Mouse (Mus musculus) midbrain, embryonic 15.5 days (tissue): ENCODE results near the gene Nop53. TPM values are rescaled to one million over a fixed set of nuclear protein-coding genes. Genes with fewer than 3 reads are reported as not detected.

Experiments used
- ATAC-seq: fragments of 200-750 bp; cut with Nextera tagmentation; replicated peaks from 2 replicates; pipeline ENCODE4 v1.8.0; 2017; ENCODE audit warnings: moderate TSS enrichment
- H3K27ac ChIP-seq: fragments of 300-500 bp; sonication (generic); 2 replicates; pipeline ENCODE4 v1.5.1; 2015; ENCODE audit warnings: mild to moderate bottlenecking, inconsistent platforms
- H3K27me3 ChIP-seq: fragments of 300-500 bp; sonication (generic); replicated peaks from 2 replicates; pipeline ENCODE4 v1.6.1; 2015; ENCODE audit warnings: inconsistent platforms
- H3K36me3 ChIP-seq: fragments of 300-500 bp; sonication (generic); replicated peaks from 2 replicates; pipeline ENCODE4 v1.6.1; 2015; ENCODE audit warnings: inconsistent platforms
- H3K4me1 ChIP-seq: fragments of 300-500 bp; sonication (generic); 2 replicates; pipeline ENCODE4 v1.6.1; 2015; ENCODE audit warnings: inconsistent platforms
- H3K4me2 ChIP-seq: fragments of 300-500 bp; sonication (generic); 2 replicates; pipeline ENCODE4 v1.6.1; 2015; ENCODE audit warnings: inconsistent platforms, mild to moderate bottlenecking, moderate library complexity
- H3K4me3 ChIP-seq: fragments of 300-500 bp; sonication (generic); 2 replicates; pipeline ENCODE4 v1.5.1; 2015; ENCODE audit warnings: mild to moderate bottlenecking, inconsistent platforms
- H3K9ac ChIP-seq: fragments of 300-500 bp; sonication (generic); 2 replicates; pipeline ENCODE4 v1.6.1; 2015; ENCODE audit warnings: mild to moderate bottlenecking, inconsistent platforms
- H3K9me3 ChIP-seq: fragments of 300-500 bp; sonication (generic); 2 replicates; pipeline ENCODE4 v1.6.1; 2016; ENCODE audit warnings: inconsistent platforms
- WGBS: fragments of 180-500 bp; shearing (Covaris S2); methylation state at CpG from one replicate; pipeline ENCODE4 v1.1.7; 2015; ENCODE audit warnings: mixed read lengths; 5-methylcytosine and 5-hydroxymethylcytosine counted together
- polyA plus RNA-seq: library from polyadenylated mRNA; unstranded; fragments of >200 nt; fragmentation: Nextera tagmentation; extraction: Ambion mirVana; gene quantifications from 2 replicates; pipeline ENCODE4 v1.2.1, GENCODE M21; 2015

Nop53 gene
- polyA plus RNA-seq = 114 and 126 TPM in 2 replicates

DNA sequence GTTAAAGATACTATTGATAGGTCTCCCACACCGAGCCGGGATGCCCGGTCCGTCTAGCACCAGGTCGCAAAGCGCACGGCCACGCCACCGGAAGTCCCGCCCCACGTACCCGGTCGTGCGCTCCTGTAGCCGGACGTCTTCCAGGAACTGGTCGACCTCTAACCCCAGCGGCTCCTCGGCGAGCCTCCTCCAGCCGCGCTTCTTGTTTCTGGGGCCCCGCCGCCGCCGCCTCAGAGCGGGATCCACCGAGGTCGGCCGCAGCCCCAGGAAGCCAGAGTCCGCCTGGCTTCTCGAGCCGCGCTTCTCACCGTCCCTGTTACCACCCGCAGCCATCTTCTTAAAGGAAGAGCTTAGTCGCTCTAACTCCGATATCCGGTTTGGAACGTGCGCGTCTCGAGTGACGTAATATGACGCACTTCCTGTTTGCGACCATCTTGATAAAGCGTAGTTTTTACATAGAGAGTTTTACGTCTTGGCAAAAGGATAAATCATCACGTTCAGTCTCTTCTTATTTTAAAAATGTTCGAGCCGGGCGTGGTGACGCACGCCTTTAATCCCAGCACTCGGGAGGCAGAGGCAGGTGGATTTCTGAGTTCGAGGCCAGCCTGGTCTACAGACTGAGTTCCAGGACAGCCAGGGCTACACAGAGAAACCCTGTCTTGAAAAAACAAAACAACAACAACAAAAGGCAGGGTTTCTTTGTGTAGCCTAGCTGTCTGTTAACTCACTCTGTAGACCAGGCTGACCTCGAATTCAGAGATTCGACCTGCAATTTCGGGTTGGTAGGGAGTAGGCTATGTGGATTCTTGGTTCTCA, at the start of gene Nop53:
Gene Nop53, minus strand, starts transcription at position 354 of the 816 bp plus-strand sequence.
- ATAC-seq = peak; percentile 96

DNA sequence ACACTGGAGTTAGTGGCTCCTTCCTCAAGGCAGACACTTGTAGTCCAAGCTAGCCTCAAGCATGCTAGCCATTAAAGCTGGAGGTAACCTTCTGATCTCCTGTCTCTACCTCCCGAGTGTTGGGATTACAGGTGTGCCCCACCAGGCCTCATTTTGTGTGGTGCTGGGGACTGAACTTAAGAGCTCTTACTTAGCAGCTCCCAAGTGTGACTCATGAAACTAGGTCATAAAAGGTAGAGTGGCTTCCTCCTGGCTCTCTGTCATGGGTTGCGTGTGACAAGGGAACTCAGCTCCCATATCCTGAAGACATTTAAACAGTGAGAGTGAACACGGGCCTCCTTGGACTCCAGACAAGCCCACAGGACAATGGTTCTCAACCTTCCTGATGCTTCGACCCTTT, 47.9 kb upstream of the Nop53 start:
- Histone ChIP-seq H3K9ac (no peak overlapping the region), H3K4me2 (no peak overlapping the region), H3K4me3 (no peak overlapping the region), H3K4me1 (no peaks in the 10 kb centered on the region), H3K9me3 (no peaks in the 10 kb centered on the region), H3K27ac (no peak overlapping the region), H3K27me3 (no peaks in the 10 kb centered on the region), H3K36me3 (peaks cover 30% of the 10 kb centered on the region)
- 90% methylated on average over 4 of the region's 4 CpGs for WGBS
- ATAC-seq = no peak

More for the DNA sequence above, at the start of gene Nop53:
- Histone ChIP-seq H3K9me3 (no peaks in the 10 kb centered on the region), H3K9ac (peak within 1 kb of the TSS; percentile 78), H3K36me3 (peaks cover 20% of the 10 kb centered on the region), H3K4me2 (peak within 1 kb of the TSS; percentile 78), H3K4me1 (peaks cover 25% of the 10 kb centered on the region), H3K4me3 (peak within 1 kb of the TSS; percentile 75), H3K27me3 (no peaks in the 10 kb centered on the region), H3K27ac (peak within 1 kb of the TSS; percentile 97)
- WGBS = 1% methylated on average over 59 of the region's 59 CpGs

DNA sequence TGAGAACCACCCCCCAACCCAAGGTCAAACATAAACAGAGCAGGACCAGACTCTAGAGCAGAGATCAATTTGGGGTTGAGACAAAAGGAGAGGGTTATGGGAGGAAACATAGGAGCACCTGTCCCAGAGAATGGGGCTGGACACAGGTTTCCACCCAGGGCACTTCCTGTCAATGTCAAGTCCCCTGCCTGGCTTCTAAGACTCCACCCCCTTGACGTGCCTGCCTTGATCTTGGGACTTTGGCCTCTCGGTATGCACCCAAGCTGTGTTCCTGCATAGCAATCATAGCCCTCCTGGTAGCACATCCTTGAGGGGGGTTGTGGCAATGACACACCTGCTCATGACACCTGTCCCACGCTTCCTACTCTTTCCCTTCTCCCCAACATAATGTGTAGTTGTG, 47.3 kb upstream of the Nop53 start:
- Histone ChIP-seq H3K4me2 (no peak overlapping the region), H3K36me3 (peaks cover 36% of the 10 kb centered on the region), H3K27me3 (no peaks in the 10 kb centered on the region), H3K4me1 (no peaks in the 10 kb centered on the region), H3K9ac (no peak overlapping the region), H3K27ac (no peak overlapping the region), H3K9me3 (no peaks in the 10 kb centered on the region), H3K4me3 (no peak overlapping the region)
- 92% methylated on average over 3 of the region's 3 CpGs for WGBS
- ATAC-seq = no peak

DNA sequence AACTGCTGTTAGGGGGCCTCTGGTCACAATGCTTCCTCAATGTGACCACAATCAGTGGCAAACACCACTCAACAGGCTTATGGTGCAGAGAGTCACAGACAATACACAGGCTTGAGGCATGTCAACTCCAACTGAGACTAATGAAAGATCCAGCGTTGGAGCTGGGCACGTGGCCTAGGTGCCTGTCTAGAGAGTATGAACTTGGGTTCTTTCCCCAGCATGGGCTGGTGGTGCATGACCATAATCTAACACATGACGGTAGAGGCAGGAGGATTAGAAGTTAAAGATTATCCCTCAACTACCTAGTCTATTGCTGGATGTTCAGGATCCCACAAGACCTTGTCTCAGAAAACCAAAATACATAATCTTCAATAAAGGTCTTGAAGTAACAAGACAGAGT, 45.9 kb upstream of the Nop53 start:
- Histone ChIP-seq H3K4me3 (no peak overlapping the region), H3K27me3 (no peaks in the 10 kb centered on the region), H3K36me3 (peaks cover 50% of the 10 kb centered on the region), H3K9me3 (no peaks in the 10 kb centered on the region), H3K4me1 (no peaks in the 10 kb centered on the region), H3K27ac (no peak overlapping the region), H3K9ac (no peak overlapping the region), H3K4me2 (no peak overlapping the region)
- 96% methylated on average over 3 of the region's 3 CpGs for WGBS
- no peak for ATAC-seq

DNA sequence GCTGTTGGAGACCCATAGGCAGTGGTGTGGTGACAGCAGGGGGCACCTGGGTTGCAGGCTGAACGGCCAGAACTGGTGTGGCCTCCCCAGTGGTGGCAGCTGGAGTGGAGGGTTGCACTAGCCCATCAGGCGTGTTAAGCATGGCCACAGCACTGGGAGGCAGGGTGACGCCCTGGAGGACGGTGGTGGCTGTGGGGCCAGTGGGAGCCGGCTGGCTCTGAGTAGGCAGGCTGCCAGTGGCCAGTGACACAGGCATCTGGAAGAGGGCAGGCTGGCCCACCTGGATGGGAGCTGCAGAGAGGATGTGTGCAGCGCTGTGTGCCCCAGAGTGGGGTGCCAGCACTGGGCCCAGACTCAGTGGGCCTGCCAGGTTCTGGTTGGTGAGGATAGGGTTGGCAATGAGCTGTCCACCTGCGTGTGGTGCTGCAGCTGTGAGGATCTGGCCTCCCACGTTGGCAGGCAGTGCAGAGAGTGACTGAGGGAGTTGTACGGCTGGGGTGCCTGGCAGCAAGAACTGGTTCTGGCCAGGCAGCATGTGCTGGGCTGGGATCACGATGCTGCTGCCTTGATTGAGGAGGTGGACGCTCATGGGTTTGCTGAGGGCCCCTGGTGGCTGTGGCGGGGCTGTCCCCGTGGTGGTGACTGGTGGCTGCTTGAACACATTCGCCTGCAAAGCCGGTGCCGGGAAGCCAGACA, 41.9 kb upstream of the Nop53 start:
- Histone ChIP-seq H3K27ac (no peak overlapping the region), H3K9ac (no peak overlapping the region), H3K9me3 (no peaks in the 10 kb centered on the region), H3K36me3 (peaks cover 35% of the 10 kb centered on the region), H3K4me1 (no peaks in the 10 kb centered on the region), H3K27me3 (no peaks in the 10 kb centered on the region), H3K4me2 (no peak overlapping the region), H3K4me3 (no peak overlapping the region)
- no peak; the same call in 1 of the 2 replicates for ATAC-seq
- WGBS = 94% methylated on average over 16 of the region's 16 CpGs

DNA sequence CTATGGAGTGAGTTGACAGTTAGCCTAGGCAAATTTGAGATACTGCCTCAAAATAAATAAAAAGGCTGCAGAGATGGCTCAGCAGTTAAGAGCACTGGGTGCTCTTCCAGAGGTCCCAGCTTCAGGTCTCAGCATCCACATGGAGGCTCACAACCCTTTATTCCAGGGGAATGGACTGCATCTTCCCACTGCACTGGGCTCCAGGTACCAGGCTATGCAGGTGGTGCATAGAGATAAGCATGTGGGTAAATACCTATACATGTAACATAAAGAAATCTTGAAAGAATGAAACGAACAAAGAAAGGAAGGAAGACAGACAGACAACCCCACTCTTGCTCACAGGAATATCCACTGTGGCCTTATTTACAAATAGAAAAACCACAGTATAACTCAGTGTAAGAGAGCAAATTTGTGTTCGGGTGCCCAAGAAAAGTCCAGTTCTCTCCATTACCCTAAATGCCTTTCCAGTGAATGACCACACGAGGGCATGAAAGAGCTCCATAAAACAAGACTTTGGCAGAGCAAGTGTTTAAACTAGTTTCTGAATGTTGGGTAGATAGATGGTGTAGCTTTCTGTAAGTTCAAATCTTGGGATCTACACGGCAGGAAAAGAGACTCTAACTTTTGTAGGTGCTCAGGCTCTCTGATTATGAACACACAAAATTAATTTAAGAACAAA, 37.0 kb upstream of the Nop53 start:
- Histone ChIP-seq H3K27ac (no peak overlapping the region), H3K4me3 (no peak overlapping the region), H3K36me3 (peaks cover 18% of the 10 kb centered on the region; the same call in 1 of the 2 replicates), H3K27me3 (no peaks in the 10 kb centered on the region), H3K4me1 (no peaks in the 10 kb centered on the region), H3K9me3 (no peaks in the 10 kb centered on the region), H3K9ac (no peak overlapping the region), H3K4me2 (no peak overlapping the region)
- 45% methylated on average over 4 of the region's 4 CpGs for WGBS
- ATAC-seq = no peak

DNA sequence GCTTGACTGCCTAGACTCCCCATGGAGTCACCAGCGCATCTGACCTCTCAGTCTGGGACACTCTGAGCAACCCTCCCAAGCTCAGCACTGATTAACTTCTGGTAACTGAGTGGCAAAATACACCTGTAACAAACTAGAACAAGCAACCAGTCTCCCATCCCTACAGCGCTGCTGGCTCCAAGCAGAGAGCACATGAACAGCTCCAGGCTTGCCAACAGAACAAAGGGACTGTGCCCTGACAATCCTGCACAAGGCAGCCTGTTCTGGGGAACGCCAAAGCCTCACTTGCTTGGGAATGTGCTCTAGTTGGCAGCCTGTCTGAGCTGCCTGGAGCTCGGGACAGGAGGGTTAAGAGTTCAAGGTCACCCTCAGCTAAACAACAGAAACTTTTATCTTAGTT, 35.7 kb upstream of the Nop53 start:
- no peak for ATAC-seq
- H3K4me3 ChIP-seq = no peak overlapping the region
- 90% methylated on average over 4 of the region's 4 CpGs for WGBS
- no peak overlapping the region for H3K4me2 ChIP-seq
- no peaks in the 10 kb centered on the region for H3K27me3 ChIP-seq
- H3K9me3 ChIP-seq = no peaks in the 10 kb centered on the region
- H3K27ac ChIP-seq = no peak overlapping the region
- peaks cover 7% of the 10 kb centered on the region; the same call in 1 of the 2 replicates for H3K36me3 ChIP-seq
- no peaks in the 10 kb centered on the region for H3K4me1 ChIP-seq
- H3K9ac ChIP-seq = no peak overlapping the region

DNA sequence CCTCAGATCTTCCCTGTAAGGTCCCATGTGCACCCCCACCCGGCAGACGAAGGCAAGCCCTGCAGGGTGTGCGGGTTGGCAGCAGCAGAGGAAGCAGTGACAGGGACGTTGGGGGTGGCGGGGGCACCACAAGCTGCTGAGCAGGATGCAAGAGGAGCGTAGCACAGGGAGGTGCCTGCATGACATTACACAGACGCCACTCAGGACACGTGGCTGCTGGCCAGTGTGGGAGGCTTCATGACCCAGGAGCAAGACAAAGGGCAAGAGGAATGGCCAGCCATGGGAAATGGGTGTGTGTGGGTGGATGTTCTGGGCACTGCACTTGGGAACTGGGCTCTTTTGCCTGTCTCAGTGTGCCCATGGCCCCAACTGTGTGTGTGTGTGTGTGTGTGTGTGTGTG, 34.4 kb upstream of the Nop53 start:
- Histone ChIP-seq H3K4me1 (no peaks in the 10 kb centered on the region), H3K9me3 (no peaks in the 10 kb centered on the region), H3K9ac (no peak overlapping the region), H3K4me2 (no peak overlapping the region), H3K4me3 (no peak overlapping the region), H3K27ac (no peak overlapping the region), H3K36me3 (0 out of 2 replicates have a peak, but pooled peaks cover 10% of the 10 kb centered on the region), H3K27me3 (no peaks in the 10 kb centered on the region)
- no peak for ATAC-seq
- WGBS = 80% methylated on average over 8 of the region's 8 CpGs

DNA sequence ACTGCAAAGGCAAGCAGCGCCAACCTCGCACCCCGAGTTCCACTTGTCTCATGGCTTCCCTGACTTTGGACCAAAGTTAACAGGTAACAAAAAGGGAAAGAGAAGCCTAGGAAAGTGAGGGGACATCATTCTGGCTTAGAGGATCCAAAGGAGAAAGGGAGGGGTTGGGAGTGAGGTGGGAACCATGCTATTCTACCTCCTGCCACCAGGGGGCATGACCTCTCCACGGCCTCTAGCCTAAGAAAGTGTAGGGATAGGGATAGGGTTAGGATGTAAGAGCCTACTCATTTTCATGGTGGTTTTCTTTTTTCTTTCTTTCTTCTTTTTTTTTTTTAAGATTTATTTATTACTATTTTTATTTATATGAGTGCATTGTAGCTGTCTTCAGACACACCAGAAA, 30.0 kb upstream of the Nop53 start:
- Histone ChIP-seq H3K4me2 (no peak overlapping the region), H3K9me3 (no peaks in the 10 kb centered on the region), H3K4me3 (no peak overlapping the region), H3K27ac (no peak overlapping the region), H3K4me1 (no peaks in the 10 kb centered on the region), H3K36me3 (peaks cover 30% of the 10 kb centered on the region), H3K27me3 (no peaks in the 10 kb centered on the region), H3K9ac (no peak overlapping the region)
- 0 out of 2 replicates have a peak, but pooled peaks have one; percentile 22 for ATAC-seq
- WGBS = 73% methylated on average over 4 of the region's 4 CpGs

DNA sequence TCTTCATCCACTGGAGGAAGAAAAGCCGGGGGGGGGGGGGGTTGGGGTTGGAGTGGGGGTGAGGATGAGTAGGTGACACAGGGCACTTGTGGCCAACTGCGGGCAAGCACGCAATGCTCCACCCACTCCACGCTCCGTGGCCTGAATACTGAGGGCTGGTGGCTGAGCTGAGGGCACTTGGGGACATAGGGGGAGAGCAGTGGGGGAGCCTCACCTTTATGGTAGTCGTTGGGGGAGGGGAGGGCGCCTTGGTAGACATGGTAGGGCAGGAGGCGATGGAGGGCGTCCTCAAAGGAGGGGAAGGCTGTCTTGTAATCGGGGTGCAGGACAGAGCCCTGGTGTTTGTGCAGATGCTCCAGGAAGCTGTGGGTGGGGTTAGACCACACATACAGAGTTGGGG, 29.6 kb upstream of the Nop53 start:
- WGBS = 90% methylated on average over 10 of the region's 10 CpGs
- H3K4me3 ChIP-seq = no peak overlapping the region
- 0 out of 2 replicates have a peak, but pooled peaks have one; percentile 16 for ATAC-seq
- no peak overlapping the region for H3K4me2 ChIP-seq
- no peak overlapping the region for H3K27ac ChIP-seq
- no peaks in the 10 kb centered on the region for H3K9me3 ChIP-seq
- H3K4me1 ChIP-seq = no peaks in the 10 kb centered on the region
- peaks cover 27% of the 10 kb centered on the region for H3K36me3 ChIP-seq
- H3K27me3 ChIP-seq = no peaks in the 10 kb centered on the region
- H3K9ac ChIP-seq = no peak overlapping the region

DNA sequence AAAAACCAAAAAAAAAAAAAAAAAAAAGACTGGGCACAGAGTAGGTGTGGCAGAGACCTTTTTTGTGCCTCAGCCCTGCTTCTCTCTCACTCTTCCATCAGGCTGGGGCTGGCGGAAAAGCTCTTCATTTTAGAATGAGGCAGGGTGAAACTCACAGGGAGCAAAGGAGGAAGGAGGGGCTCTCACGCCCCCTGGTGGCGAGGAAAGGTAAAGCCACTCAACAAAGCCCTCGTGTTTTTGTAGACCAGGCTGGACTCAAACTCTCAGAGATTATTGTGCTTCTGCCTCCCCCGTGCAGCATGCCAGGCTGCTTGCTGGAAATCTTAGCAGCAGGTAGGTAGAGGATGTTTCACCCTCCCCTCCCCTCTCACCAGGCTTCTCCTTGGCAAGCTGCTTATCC, 28.8 kb upstream of the Nop53 start:
- peaks cover 27% of the 10 kb centered on the region for H3K36me3 ChIP-seq
- no peaks in the 10 kb centered on the region for H3K27me3 ChIP-seq
- no peak overlapping the region for H3K4me3 ChIP-seq
- WGBS = 55% methylated on average over 5 of the region's 5 CpGs
- ATAC-seq = no peak
- H3K9ac ChIP-seq = no peak overlapping the region
- no peak overlapping the region for H3K27ac ChIP-seq
- H3K4me1 ChIP-seq = no peaks in the 10 kb centered on the region
- no peaks in the 10 kb centered on the region for H3K9me3 ChIP-seq
- H3K4me2 ChIP-seq = no peak overlapping the region

DNA sequence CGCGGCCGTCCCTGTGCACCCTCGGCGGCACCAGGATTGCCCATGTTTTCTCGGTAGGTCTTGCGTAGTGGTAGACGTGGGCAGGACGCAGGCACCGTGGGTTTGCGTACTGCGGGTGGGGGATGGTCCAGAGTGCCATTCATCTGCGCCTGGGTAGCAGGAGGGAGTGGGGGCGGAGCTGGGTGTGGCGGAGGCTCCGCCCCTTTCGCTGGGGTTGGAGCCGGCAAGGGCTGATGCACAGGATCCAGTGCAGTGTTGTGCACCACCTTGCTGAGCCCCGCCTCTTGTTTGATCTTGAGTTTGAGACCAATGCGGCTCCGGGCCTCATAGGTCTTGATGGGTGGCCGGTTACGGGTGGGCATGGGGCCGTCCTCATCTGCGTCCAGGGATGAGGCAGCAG, 26.4 kb upstream of the Nop53 start:
- Histone ChIP-seq H3K9ac (no peak overlapping the region), H3K4me3 (no peak overlapping the region), H3K9me3 (no peaks in the 10 kb centered on the region), H3K4me2 (no peak overlapping the region), H3K27ac (no peak overlapping the region), H3K36me3 (peaks cover 27% of the 10 kb centered on the region), H3K27me3 (no peaks in the 10 kb centered on the region), H3K4me1 (0 out of 2 replicates have a peak, but pooled peaks cover 2% of the 10 kb centered on the region)
- WGBS = 64% methylated on average over 25 of the region's 25 CpGs
- no peak for ATAC-seq
